Mouse (Mus musculus) intestine, embryonic 15.5 days (tissue): Measurements from ENCODE around the gene Smndc1. TPM values are rescaled to one million over a fixed set of nuclear protein-coding genes. Genes with fewer than 3 reads are reported as not detected.
A peak's percentile ranks its signal among the peaks of the same experiment; 100 is the strongest.

Experiments
- ATAC-seq: fragments of 200-750 bp; cut with Nextera tagmentation; 2 replicates; pipeline ENCODE4 v1.8.0; 2017; ENCODE audit warnings: moderate TSS enrichment, moderate library complexity
- H3K27ac ChIP-seq: fragments of 300-500 bp; sonication (generic); 2 replicates; pipeline ENCODE4 v1.5.1; 2015; ENCODE audit warnings: mild to moderate bottlenecking, inconsistent platforms
- H3K27me3 ChIP-seq: fragments of 300-500 bp; sonication (generic); replicated peaks from 2 replicates; pipeline ENCODE4 v1.6.1; 2015; ENCODE audit warnings: inconsistent platforms
- H3K36me3 ChIP-seq: fragments of 300-500 bp; sonication (generic); 2 replicates; pipeline ENCODE4 v1.6.1; 2015; ENCODE audit warnings: inconsistent platforms
- H3K4me1 ChIP-seq: fragments of 300-500 bp; sonication (generic); replicated peaks from 2 replicates; pipeline ENCODE4 v1.6.1; 2015; ENCODE audit warnings: inconsistent platforms
- H3K4me2 ChIP-seq: fragments of 300-500 bp; sonication (generic); replicated peaks from 2 replicates; pipeline ENCODE4 v1.6.1; 2015; ENCODE audit warnings: mild to moderate bottlenecking, inconsistent platforms
- H3K4me3 ChIP-seq: fragments of 300-500 bp; sonication (generic); replicated peaks from 2 replicates; pipeline ENCODE4 v1.5.1; 2015; ENCODE audit warnings: inconsistent platforms
- H3K9ac ChIP-seq: fragments of 300-500 bp; sonication (generic); 2 replicates; pipeline ENCODE4 v1.6.1; 2015; ENCODE audit warnings: inconsistent platforms
- H3K9me3 ChIP-seq: fragments of 300-500 bp; sonication (generic); 2 replicates; pipeline ENCODE4 v1.6.1; 2016; ENCODE audit warnings: inconsistent platforms
- WGBS: fragments of 180-500 bp; shearing (Covaris S2); methylation state at CpG from one replicate; pipeline ENCODE4 v1.1.7; 2015; 5-methylcytosine and 5-hydroxymethylcytosine counted together
- polyA plus RNA-seq: library from polyadenylated mRNA; unstranded; fragments of >200 nt; fragmentation: Nextera tagmentation; extraction: Ambion mirVana; gene quantifications from 2 replicates; pipeline ENCODE4 v1.2.1, GENCODE M21; 2015

Smndc1 gene
- polyA plus RNA-seq, 1 experiment from 2014 or later = 42.7 TPM

- Histone ChIP-seq H3K4me3 (no peak overlapping the region), H3K9ac (no peak overlapping the region), H3K36me3 (peaks cover 6% of the 10 kb centered on the region), H3K4me2 (no peak overlapping the region), H3K4me1 (peaks cover 19% of the 10 kb centered on the region), H3K27me3 (no peaks in the 10 kb centered on the region), H3K9me3 (no peaks in the 10 kb centered on the region), H3K27ac (no peak overlapping the region)
- WGBS = 77% methylated on average over 15 of the region's 15 CpGs
- no peak for ATAC-seq
Observed at GRCm38 (mm10) chr19:53370233-53370632, 20.1 kb downstream of the Smndc1 start.

- 25% methylated on average over 14 of the region's 14 CpGs for WGBS
- H3K4me2 ChIP-seq = 0 out of 2 replicates have a peak overlapping the region, but pooled peaks have one; percentile 6
- no peak overlapping the region for H3K27ac ChIP-seq
- no peak overlapping the region for H3K9ac ChIP-seq
- peaks cover 21% of the 10 kb centered on the region for H3K4me1 ChIP-seq
- peaks cover 6% of the 10 kb centered on the region for H3K36me3 ChIP-seq
- no peaks in the 10 kb centered on the region for H3K9me3 ChIP-seq
- H3K27me3 ChIP-seq = no peaks in the 10 kb centered on the region
- ATAC-seq = peak; percentile 56; the same call in 1 of the 2 replicates
- no peak overlapping the region for H3K4me3 ChIP-seq
Observed at GRCm38 (mm10) chr19:53369469-53370043, 20.8 kb downstream of the Smndc1 start.

- Histone ChIP-seq H3K9me3 (no peaks in the 10 kb centered on the region), H3K4me2 (no peak overlapping the region), H3K4me3 (no peak overlapping the region), H3K9ac (no peak overlapping the region), H3K27ac (no peak overlapping the region), H3K27me3 (no peaks in the 10 kb centered on the region), H3K36me3 (peaks cover 2% of the 10 kb centered on the region; the same call in 1 of the 2 replicates), H3K4me1 (peaks cover 21% of the 10 kb centered on the region)
- WGBS = 84% methylated on average over 7 of the region's 7 CpGs
- ATAC-seq = no peak
Observed at GRCm38 (mm10) chr19:53366881-53367280, 23.5 kb downstream of the Smndc1 start.

GRCm38 (mm10) chr19:53366057-53366775 lies 24.2 kb downstream of the Smndc1 start:
- H3K27ac ChIP-seq = no peak overlapping the region
- no peaks in the 10 kb centered on the region for H3K27me3 ChIP-seq
- 0 out of 2 replicates have a peak, but pooled peaks cover 2% of the 10 kb centered on the region for H3K36me3 ChIP-seq
- no peak overlapping the region for H3K9ac ChIP-seq
- ATAC-seq = no peak
- peaks cover 21% of the 10 kb centered on the region for H3K4me1 ChIP-seq
- 64% methylated on average over 11 of the region's 11 CpGs for WGBS
- H3K9me3 ChIP-seq = no peaks in the 10 kb centered on the region
- no peak overlapping the region for H3K4me3 ChIP-seq
- H3K4me2 ChIP-seq = no peak overlapping the region; the same call in 1 of the 2 replicates

GRCm38 (mm10) chr19:53364963-53365362 lies 25.4 kb downstream of the Smndc1 start:
- Histone ChIP-seq H3K27me3 (no peaks in the 10 kb centered on the region), H3K4me3 (no peak overlapping the region), H3K9me3 (no peaks in the 10 kb centered on the region), H3K9ac (no peak overlapping the region), H3K4me2 (peak overlapping the region; percentile 38), H3K4me1 (peaks cover 28% of the 10 kb centered on the region), H3K27ac (peak overlapping the region; percentile 51), H3K36me3 (0 out of 2 replicates have a peak, but pooled peaks cover 2% of the 10 kb centered on the region)
- WGBS = 16% methylated on average over 9 of the region's 9 CpGs
- ATAC-seq = peak; percentile 95

GRCm38 (mm10) chr19:53364551-53364950 lies 25.8 kb downstream of the Smndc1 start:
- Histone ChIP-seq H3K27me3 (no peaks in the 10 kb centered on the region), H3K36me3 (0 out of 2 replicates have a peak, but pooled peaks cover 2% of the 10 kb centered on the region), H3K4me3 (no peak overlapping the region), H3K9ac (no peak overlapping the region), H3K9me3 (no peaks in the 10 kb centered on the region), H3K27ac (peak overlapping the region; percentile 58; the same call in 1 of the 2 replicates), H3K4me1 (peaks cover 27% of the 10 kb centered on the region), H3K4me2 (no peak overlapping the region; the same call in 1 of the 2 replicates)
- ATAC-seq = peak; percentile 50; the same call in 1 of the 2 replicates
- 44% methylated on average over 2 of the region's 2 CpGs for WGBS

- no peak overlapping the region for H3K4me2 ChIP-seq
- H3K4me3 ChIP-seq = no peak overlapping the region
- no peak overlapping the region for H3K9ac ChIP-seq
- H3K4me1 ChIP-seq = peaks cover 23% of the 10 kb centered on the region
- H3K9me3 ChIP-seq = no peaks in the 10 kb centered on the region
- H3K27ac ChIP-seq = no peak overlapping the region
- H3K36me3 ChIP-seq = 0 out of 2 replicates have a peak, but pooled peaks cover 2% of the 10 kb centered on the region
- no peak for ATAC-seq
- H3K27me3 ChIP-seq = no peaks in the 10 kb centered on the region
- 43% methylated on average over 2 of the region's 2 CpGs for WGBS
Observed at GRCm38 (mm10) chr19:53362967-53363366, 27.4 kb downstream of the Smndc1 start.

GRCm38 (mm10) chr19:53360265-53360958 lies 30.0 kb downstream of the Smndc1 start:
- H3K27ac ChIP-seq = 0 out of 2 replicates have a peak overlapping the region, but pooled peaks have one; percentile 18
- H3K4me3 ChIP-seq = no peak overlapping the region
- ATAC-seq = no peak
- H3K36me3 ChIP-seq = 0 out of 2 replicates have a peak, but pooled peaks cover 2% of the 10 kb centered on the region
- H3K27me3 ChIP-seq = no peaks in the 10 kb centered on the region
- peaks cover 15% of the 10 kb centered on the region for H3K4me1 ChIP-seq
- H3K9me3 ChIP-seq = no peaks in the 10 kb centered on the region
- WGBS = 58% methylated on average over 8 of the region's 8 CpGs
- H3K4me2 ChIP-seq = no peak overlapping the region
- no peak overlapping the region for H3K9ac ChIP-seq

- peaks cover 11% of the 10 kb centered on the region for H3K4me1 ChIP-seq
- no peak overlapping the region for H3K27ac ChIP-seq
- H3K36me3 ChIP-seq = 0 out of 2 replicates have a peak, but pooled peaks cover 2% of the 10 kb centered on the region
- no peaks in the 10 kb centered on the region for H3K27me3 ChIP-seq
- no peaks in the 10 kb centered on the region for H3K9me3 ChIP-seq
- no peak for ATAC-seq
- WGBS = 51% methylated on average over 22 of the region's 22 CpGs
- 0 out of 2 replicates have a peak overlapping the region, but pooled peaks have one; percentile 1 for H3K9ac ChIP-seq
- no peak overlapping the region for H3K4me3 ChIP-seq
- peak overlapping the region; percentile 40 for H3K4me2 ChIP-seq
Observed at GRCm38 (mm10) chr19:53359160-53360033, 31.0 kb downstream of the Smndc1 start.

GRCm38 (mm10) chr19:53355065-53355464 lies 35.3 kb downstream of the Smndc1 start:
- Histone ChIP-seq H3K9ac (no peak overlapping the region), H3K9me3 (no peaks in the 10 kb centered on the region), H3K27me3 (no peaks in the 10 kb centered on the region), H3K4me2 (no peak overlapping the region), H3K4me1 (0 out of 2 replicates have a peak, but pooled peaks cover 4% of the 10 kb centered on the region), H3K36me3 (no peaks in the 10 kb centered on the region), H3K27ac (no peak overlapping the region), H3K4me3 (no peak overlapping the region)
- ATAC-seq = no peak
- WGBS = 84% methylated on average over 16 of the region's 16 CpGs

GRCm38 (mm10) chr19:53354271-53355000 lies 35.9 kb downstream of the Smndc1 start:
- 0 out of 2 replicates have a peak, but pooled peaks cover 4% of the 10 kb centered on the region for H3K4me1 ChIP-seq
- H3K9ac ChIP-seq = no peak overlapping the region
- H3K27me3 ChIP-seq = no peaks in the 10 kb centered on the region
- H3K4me2 ChIP-seq = no peak overlapping the region
- H3K9me3 ChIP-seq = no peaks in the 10 kb centered on the region
- 81% methylated on average over 7 of the region's 7 CpGs for WGBS
- no peak overlapping the region for H3K27ac ChIP-seq
- H3K4me3 ChIP-seq = no peak overlapping the region
- no peaks in the 10 kb centered on the region for H3K36me3 ChIP-seq
- no peak for ATAC-seq
